Mouse (Mus musculus): Measurements from ENCODE around the gene Ninl. TPM values are rescaled to one million over a fixed set of nuclear protein-coding genes. Genes with fewer than 3 reads are reported as not detected.
"Not testable (repeated sequence)": the region's sequence is repeated elsewhere in the genome, so short reads cannot be mapped to it uniquely, and the experiment has no call there.

Ninl gene
- total RNA-seq, 2 experiments from 2014 or later, result 5.2 to 5.9 TPM

- no peak for DNase-seq (ENCODE audit: low spot score in 2 of 2)
- intact Hi-C loops (cut with DNase I), result no loop called here
Observed at GRCm38 (mm10) chr2:150964641-150965040, 74.5 kb downstream of the Ninl start.

- no peak for DNase-seq (ENCODE audit: low spot score in 2 of 2)
- intact Hi-C loops (cut with DNase I), result no loop called here
Observed at GRCm38 (mm10) chr2:150963246-150963645, 75.9 kb downstream of the Ninl start.

GRCm38 (mm10) chr2:150959521-150959920 is 79.7 kb downstream of the Ninl start:
- intact Hi-C loops (cut with DNase I), result no loop called here
- DNase-seq (ENCODE audit: low spot score in 2 of 2), result peak; percentile 4 to 78

- intact Hi-C loops (cut with DNase I), result no loop called here
- DNase-seq (ENCODE audit: low spot score in 2 of 2), result no peak
Observed at GRCm38 (mm10) chr2:150955859-150956258, 83.3 kb downstream of the Ninl start.

GRCm38 (mm10) chr2:150951201-150951600 is 88.0 kb downstream of the Ninl start:
- DNase-seq (ENCODE audit: low spot score in 2 of 2), result no peak
- intact Hi-C loops (cut with DNase I), result no loop called here

GRCm38 (mm10) chr2:150950056-150950455 is 89.1 kb downstream of the Ninl start:
- intact Hi-C loops (cut with DNase I), result no loop called here
- no peak for DNase-seq (ENCODE audit: low spot score in 2 of 2)

GRCm38 (mm10) chr2:150949652-150950051 is 89.5 kb downstream of the Ninl start:
- DNase-seq (ENCODE audit: low spot score in 2 of 2), result no peak
- intact Hi-C loops (cut with DNase I), result no loop called here

GRCm38 (mm10) chr2:150948786-150949185 is 90.4 kb downstream of the Ninl start:
- intact Hi-C loops (cut with DNase I), result no loop called here

GRCm38 (mm10) chr2:150947880-150948611 is 91.1 kb downstream of the Ninl start:
- DNase-seq (ENCODE audit: low spot score in 2 of 2); intact Hi-C loops (cut with DNase I): not testable (repeated sequence)

More at GRCm38 (mm10) chr2:150948786-150949185, 90.4 kb downstream of the Ninl start:
- DNase-seq (ENCODE audit: low spot score in 2 of 2), result no peak

- intact Hi-C loops (cut with DNase I); DNase-seq (ENCODE audit: low spot score in 2 of 2): not testable (repeated sequence)
Observed at GRCm38 (mm10) chr2:150947341-150947740, 91.8 kb downstream of the Ninl start.

GRCm38 (mm10) chr2:150944017-150944416 is 95.2 kb downstream of the Ninl start:
- DNase-seq (ENCODE audit: low spot score in 2 of 2), result no peak
- intact Hi-C loops (cut with DNase I), result no loop called here

GRCm38 (mm10) chr2:150934659-150935058 is 104.5 kb downstream of the Ninl start:
- intact Hi-C loops (cut with DNase I), result no loop called here
- DNase-seq (ENCODE audit: low spot score in 2 of 2), result no peak

- intact Hi-C loops (cut with DNase I), result no loop called here
- no peak for DNase-seq (ENCODE audit: low spot score in 2 of 2)
Observed at GRCm38 (mm10) chr2:150933482-150933881, 105.7 kb downstream of the Ninl start.

- DNase-seq (ENCODE audit: low spot score in 2 of 2), result no peak
- intact Hi-C loops (cut with DNase I), result no loop called here
Observed at GRCm38 (mm10) chr2:150930806-150931205, 108.4 kb downstream of the Ninl start.

GRCm38 (mm10) chr2:150929156-150929555 is 110.0 kb downstream of the Ninl start:
- DNase-seq (ENCODE audit: low spot score in 2 of 2), result no peak
- intact Hi-C loops (cut with DNase I), result no loop called here

GRCm38 (mm10) chr2:150927038-150927720 is 112.0 kb downstream of the Ninl start:
- intact Hi-C loops (cut with DNase I), result no loop called here
- DNase-seq (ENCODE audit: low spot score in 2 of 2), result no peak

GRCm38 (mm10) chr2:150923505-150923904 is 115.7 kb downstream of the Ninl start:
- no peak for DNase-seq (ENCODE audit: low spot score in 2 of 2)
- intact Hi-C loops (cut with DNase I), result loop anchor here (5.0 kb wide), 1 partner anchor 79 kb away; no protein-coding TSS in a partner anchor

GRCm38 (mm10) chr2:150923026-150923425 is 116.2 kb downstream of the Ninl start:
- intact Hi-C loops (cut with DNase I), result loop anchor here (5.0 kb wide), 1 partner anchor 79 kb away; no protein-coding TSS in a partner anchor
- DNase-seq (ENCODE audit: low spot score in 2 of 2), result no peak

- intact Hi-C loops (cut with DNase I), result loop anchor here (5.0 kb wide), 1 partner anchor 80 kb away; no protein-coding TSS in a partner anchor
- no peak for DNase-seq (ENCODE audit: low spot score in 2 of 2)
Observed at GRCm38 (mm10) chr2:150922165-150922564, 117.0 kb downstream of the Ninl start.

GRCm38 (mm10) chr2:150921697-150922096 is 117.5 kb downstream of the Ninl start:
- intact Hi-C loops (cut with DNase I), result loop anchor here (5.0 kb wide), 1 partner anchor 81 kb away; no protein-coding TSS in a partner anchor
- DNase-seq (ENCODE audit: low spot score in 2 of 2), result peak in 1 of 2 experiments; percentile 26

GRCm38 (mm10) chr2:150920543-150920942 is 118.6 kb downstream of the Ninl start:
- intact Hi-C loops (cut with DNase I), result loop anchor here (5.0 kb wide), 1 partner anchor 82 kb away; no protein-coding TSS in a partner anchor

More at GRCm38 (mm10) chr2:150920543-150920942, 118.6 kb downstream of the Ninl start:
- no peak for DNase-seq (ENCODE audit: low spot score in 2 of 2)
